In genomic region chr19:4214071-4214770, GRCm38 (mm10) we compare ENCODE assay signal across 8 mouse cellular contexts. TPM values are rescaled to one million over a fixed set of nuclear protein-coding genes. Genes with fewer than 3 reads are reported as not detected.
A peak's percentile ranks its signal among the peaks of the same experiment; 100 is the strongest.
DNase-seq lines count a peak whose midpoint lies in the region; ATAC-seq and TF ChIP-seq lines count a peak whose summit lies in the region.

TSS of gene Clcf1 (plus strand) at chr19:4214238.
TSS of gene AC109138.7 (plus strand) at chr19:4214357.

- peak within 1 kb of the TSS; percentile 99 for H3K4me2 ChIP-seq in forebrain, embryonic 12.5 days
- H3K4me2 ChIP-seq in lung, embryonic 15.5 days = peak within 1 kb of the TSS; percentile 99

- no peak for TF ChIP-seq RAD21 in MEL (IDR thresholded peaks at IDR 0.05; ENCODE audit: low read depth, low read length)

- H3K4me1 ChIP-seq in MEL (ENCODE audit: control insufficient read depth in 1 of 2, insufficient read depth in 2 of 2, low read length in 2 of 2) = peaks cover 2 to 13% of the 10 kb centered on the region in 2 experiments; a peak in 3 of 4 replicates
- peaks cover 52% of the 10 kb centered on the region for H3K4me1 ChIP-seq in forebrain, embryonic 12.5 days
- peaks cover 47% of the 10 kb centered on the region for H3K4me1 ChIP-seq in lung, embryonic 15.5 days
- peaks cover 6% of the 10 kb centered on the region for H3K4me1 ChIP-seq in small intestine, adult 2 months (ENCODE audit: control insufficient read depth, insufficient read depth, insufficient read length, low read length)

- H3K36me3 ChIP-seq in MEL (ENCODE audit: control insufficient read depth in 1 of 2, insufficient read depth in 2 of 2, low read length in 2 of 2) = peaks cover 0 to 11% of the 10 kb centered on the region in 2 experiments; a peak in 2 of 4 replicates
- H3K36me3 ChIP-seq in forebrain, embryonic 12.5 days (replicated peaks) = no peaks in the 10 kb centered on the region
- no peaks in the 10 kb centered on the region for H3K36me3 ChIP-seq in lung, embryonic 15.5 days
- no peaks in the 10 kb centered on the region for H3K36me3 ChIP-seq in small intestine, adult 2 months (ENCODE audit: control insufficient read depth, insufficient read depth, low read length)

- peaks cover 2% of the 10 kb centered on the region; the same call in 1 of the 2 replicates for H3K79me2 ChIP-seq in MEL (ENCODE audit: control insufficient read depth, insufficient read depth, low read length, poor library complexity)

- TF ChIP-seq CTCF in MEL (IDR thresholded peaks at IDR 0.05 in 2 of 3, conservative IDR thresholded peaks at IDR 0.05 in 1 of 3; ENCODE audit: control insufficient read depth in 1 of 3, insufficient read depth in 1 of 3, low read depth in 2 of 3, low read length in 3 of 3, poor library complexity in 1 of 3, severe bottlenecking in 1 of 3) = no peak
- TF ChIP-seq CTCF in small intestine, adult 2 months (IDR thresholded peaks at IDR 0.05; ENCODE audit: extremely low read depth, insufficient read length, insufficient replicate concordance, low read depth, low read length) = no peak

- peak; percentile 75 for ATAC-seq in forebrain, embryonic 12.5 days (ENCODE audit: low FRiP score)
- peak; percentile 73 for ATAC-seq in inflammation-experienced regulatory T-cells, adult 6 months
- ATAC-seq in lung, embryonic 15.5 days (ENCODE audit: borderline replicate concordance, extremely low read depth, low FRiP score, low TSS enrichment) = peak; percentile 60

- peaks cover 10 to 18% of the 10 kb centered on the region in 2 experiments for H3K27me3 ChIP-seq in MEL (ENCODE audit: control insufficient read depth in 1 of 2, insufficient read depth in 2 of 2, low read length in 2 of 2)
- H3K27me3 ChIP-seq in forebrain, embryonic 12.5 days = peaks cover 80% of the 10 kb centered on the region
- no peaks in the 10 kb centered on the region for H3K27me3 ChIP-seq in lung, embryonic 15.5 days
- peaks cover 21% of the 10 kb centered on the region for H3K27me3 ChIP-seq in small intestine, adult 2 months (ENCODE audit: control insufficient read depth, insufficient read depth, low read length)

- DNase-seq in adrenal gland, adult 2 months = peak; percentile 82
- no peak for DNase-seq in adrenal gland, adult 8-10 months
- DNase-seq in MEL (ENCODE audit: low read depth, low spot score) = no peak
- no peak for DNase-seq in right cerebral cortex, postnatal 4 days

- H3K9me3 ChIP-seq in MEL (replicated peaks; ENCODE audit: insufficient read depth, low read length) = no peaks in the 10 kb centered on the region
- H3K9me3 ChIP-seq in forebrain, embryonic 12.5 days = no peaks in the 10 kb centered on the region
- H3K9me3 ChIP-seq in lung, embryonic 15.5 days = no peaks in the 10 kb centered on the region

- peak within 1 kb of the TSS; percentile 80 for H3K9ac ChIP-seq in MEL (ENCODE audit: control insufficient read depth, low read depth, low read length, poor library complexity, severe bottlenecking)
- peak within 1 kb of the TSS; percentile 73 for H3K9ac ChIP-seq in forebrain, embryonic 12.5 days
- peak within 1 kb of the TSS; percentile 97 for H3K9ac ChIP-seq in lung, embryonic 15.5 days

- H3K4me3 ChIP-seq in MEL (ENCODE audit: control insufficient read depth in 1 of 2, insufficient read depth in 1 of 2, low read depth in 2 of 2, low read length in 2 of 2) = peak within 1 kb of the TSS; percentile 67 to 92
- H3K4me3 ChIP-seq in forebrain, embryonic 12.5 days (replicated peaks) = peak within 1 kb of the TSS; percentile 60
- peak within 1 kb of the TSS; percentile 83 for H3K4me3 ChIP-seq in lung, embryonic 15.5 days
- H3K4me3 ChIP-seq in small intestine, adult 2 months (ENCODE audit: low read depth, low read length) = peak within 1 kb of the TSS; percentile 74

- peak in 1 of 2 experiments; percentile 39; a peak in 2 of 4 replicates for TF ChIP-seq POLR2A in MEL (IDR thresholded peaks at IDR 0.05; ENCODE audit: control insufficient read depth in 1 of 2, insufficient read depth in 1 of 2, low read depth in 1 of 2, low read length in 2 of 2, poor library complexity in 1 of 2)
- TF ChIP-seq POLR2A in small intestine, adult 2 months (IDR thresholded peaks at IDR 0.05; ENCODE audit: low read depth, low read length) = no peak; the same call in 1 of the 2 replicates

- TF ChIP-seq EP300 in MEL (IDR thresholded peaks at IDR 0.05; ENCODE audit: low read depth in 1 of 2, low read length in 2 of 2) = no peak

- no peak within 1 kb of the TSS for H3K27ac ChIP-seq in MEL (ENCODE audit: control insufficient read depth, low read depth, low read length)
- no peak within 1 kb of the TSS for H3K27ac ChIP-seq in forebrain, embryonic 12.5 days
- H3K27ac ChIP-seq in lung, embryonic 15.5 days = peak within 1 kb of the TSS; percentile 93
- H3K27ac ChIP-seq in small intestine, adult 2 months (ENCODE audit: insufficient read depth, low read depth, low read length) = peak within 1 kb of the TSS; percentile 20; the same call in 1 of the 2 replicates

- under 1% methylated on average over 45 of the region's 49 CpGs for WGBS in forebrain, embryonic 12.5 days
- under 1% methylated on average over 40 of the region's 49 CpGs for WGBS in lung, embryonic 15.5 days
- WGBS in small intestine, adult 2 months = 1% methylated on average over 49 of the region's 49 CpGs

TF ChIP-seq in MEL, 35 proteins besides CTCF, POLR2A, EP300 and RAD21:
- no peak for TF ChIP-seq GATA1 (IDR thresholded peaks at IDR 0.05; ENCODE audit: low read depth, low read length)
- TF ChIP-seq USF1 (IDR thresholded peaks at IDR 0.05; ENCODE audit: low read depth, low read length) = no peak
- TF ChIP-seq MAFK (IDR thresholded peaks at IDR 0.05; ENCODE audit: borderline replicate concordance, low read depth, low read length) = no peak
- TF ChIP-seq GABPA (IDR thresholded peaks at IDR 0.05; ENCODE audit: low read depth, low read length) = no peak
- TF ChIP-seq ZMIZ1 (IDR thresholded peaks at IDR 0.05; ENCODE audit: low read depth, low read length) = no peak
- 0 out of 2 replicates have a peak, but pooled peaks have one; percentile 58 for TF ChIP-seq UBTF (IDR thresholded peaks at IDR 0.05; ENCODE audit: borderline replicate concordance, insufficient read depth, low read depth, low read length)
- TF ChIP-seq MYB (IDR thresholded peaks at IDR 0.05; ENCODE audit: low read depth, low read length) = no peak
- no peak for TF ChIP-seq MEF2A (IDR thresholded peaks at IDR 0.05; ENCODE audit: extremely low read depth, insufficient replicate concordance, low read depth, low read length, poor library complexity, severe bottlenecking)
- no peak for TF ChIP-seq BHLHE40 (IDR thresholded peaks at IDR 0.05; ENCODE audit: borderline replicate concordance, low read depth, low read length)
- TF ChIP-seq MAZ (IDR thresholded peaks at IDR 0.05; ENCODE audit: low read depth, low read length) = peak; percentile 86; the same call in 1 of the 2 replicates
- no peak for TF ChIP-seq TCF12 (IDR thresholded peaks at IDR 0.05; ENCODE audit: low read depth, low read length)
- peak; percentile 76 for TF ChIP-seq ZNF384 (IDR thresholded peaks at IDR 0.05; ENCODE audit: low read depth, low read length)
- TF ChIP-seq ZKSCAN1 (IDR thresholded peaks at IDR 0.05; ENCODE audit: low read depth, low read length) = no peak
- TF ChIP-seq NRF1 (IDR thresholded peaks at IDR 0.05; ENCODE audit: insufficient read depth, low read depth, low read length, poor library complexity, severe bottlenecking) = no peak
- no peak for TF ChIP-seq POLR2AphosphoS2 (IDR thresholded peaks at IDR 0.05; ENCODE audit: low read length)
- TF ChIP-seq MYC (IDR thresholded peaks at IDR 0.05; ENCODE audit: low read depth, low read length) = no peak
- no peak for TF ChIP-seq TAL1 (IDR thresholded peaks at IDR 0.05; ENCODE audit: low read length)
- no peak for TF ChIP-seq SIN3A (IDR thresholded peaks at IDR 0.05; ENCODE audit: low read length)
- no peak for TF ChIP-seq KAT2A (conservative IDR thresholded peaks at IDR 0.05; ENCODE audit: low read depth, low read length)
- no peak for TF ChIP-seq CHD2 (IDR thresholded peaks at IDR 0.05; ENCODE audit: low read length)
- no peak for TF ChIP-seq MXI1 (IDR thresholded peaks at IDR 0.05; ENCODE audit: low read depth, low read length)
- TF ChIP-seq NELFE (IDR thresholded peaks at IDR 0.05; ENCODE audit: low read depth, low read length) = no peak
- TF ChIP-seq SMC3 (IDR thresholded peaks at IDR 0.05; ENCODE audit: low read depth, low read length) = no peak
TF ChIP-seq in MEL: peak in this region for 3.

RNA-seq across cellular contexts. Expression of gene Clcf1, which starts in this region (rescaled TPM):
- total RNA-seq in adrenal gland, adult 2 months (2021) = 1 to 10 TPM; 5.5 to 9.0 TPM
- polyA plus RNA-seq in adrenal gland, adult 2 months (2012; rRNA removed) = 16.3 and 19.3 TPM in 2 replicates
- total RNA-seq in adrenal gland, adult 8-10 months (2022) = 10 to 100 TPM in 1 of 4 experiments, 1 to 10 TPM in 3; 4.5 to 14.4 (median 7.6) TPM
- total RNA-seq in MEL (2012; rRNA removed) = 0.13 and 0.42 TPM in 2 replicates
- polyA plus RNA-seq in MEL (2012; ENCODE audit: insufficient read depth in 1 of 2, insufficient read length in 2 of 2, low read depth in 1 of 2, low replicate concordance in 2 of 2, missing spikeins in 1 of 2) = 1 to 10 TPM in 1 of 2 experiments, not detected in 1; 2.3 TPM
- 0.85 and 1.2 TPM in 2 replicates for polyA plus RNA-seq in forebrain, embryonic 12.5 days (2016; fragmentation: Nextera tagmentation; extraction: Ambion mirVana)
- 10 to 100 TPM; 13.4 to 51.6 (median 33.9) TPM for polyA plus RNA-seq in inflammation-experienced regulatory T-cells, adult 6 months (2017; shearing (Covaris generic))
- 4.7 and 5.5 TPM in 2 replicates for polyA plus RNA-seq in lung, embryonic 15.5 days (2015; fragmentation: Nextera tagmentation; extraction: Ambion mirVana)
- polyA plus RNA-seq in small intestine, adult 2 months (2012; rRNA removed) = 10.1 and 12.4 TPM in 2 replicates

RNA-seq across cellular contexts. Expression of gene AC109138.7, which starts in this region (rescaled TPM):
- total RNA-seq in adrenal gland, adult 2 months (2021) = not detected
- polyA plus RNA-seq in adrenal gland, adult 2 months (2012; rRNA removed) = not detected in 2 replicates
- not detected for total RNA-seq in adrenal gland, adult 8-10 months (2022)
- not detected in 2 replicates for total RNA-seq in MEL (2012; rRNA removed)
- not detected for polyA plus RNA-seq in MEL (2012; ENCODE audit: insufficient read depth in 1 of 2, insufficient read length in 2 of 2, low read depth in 1 of 2, low replicate concordance in 2 of 2, missing spikeins in 1 of 2)
- not detected in 2 replicates for polyA plus RNA-seq in forebrain, embryonic 12.5 days (2016; fragmentation: Nextera tagmentation; extraction: Ambion mirVana)
- not detected for polyA plus RNA-seq in inflammation-experienced regulatory T-cells, adult 6 months (2017; shearing (Covaris generic))
- polyA plus RNA-seq in lung, embryonic 15.5 days (2015; fragmentation: Nextera tagmentation; extraction: Ambion mirVana) = not detected in 2 replicates
- not detected in 2 replicates for polyA plus RNA-seq in small intestine, adult 2 months (2012; rRNA removed)

Comparison
In these comparisons a context has a peak if more than half of its experiments do, and no peak if none do; other contexts are left out.
1. H3K27ac ChIP-seq: peak in lung, embryonic 15.5 days (single experiment) and small intestine, adult 2 months (single experiment); none in MEL (single experiment) and forebrain, embryonic 12.5 days (single experiment).
2. Peak in every context shown above with its lines, with median percentiles within 50 percentile points of each other: H3K4me3 ChIP-seq, H3K9ac ChIP-seq and ATAC-seq.